Mouse (Mus musculus): ENCODE data around the gene Arhgap11a. TPM values are rescaled to one million over a fixed set of nuclear protein-coding genes. Genes with fewer than 3 reads are reported as not detected.

Gene Arhgap11a
- 10 to 100 TPM; 46.5 to 54.1 TPM for total RNA-seq (2023)

GRCm38 (mm10) chr2:113848245-113849121 lies at the start of gene Arhgap11a:
Gene Arhgap11a, minus strand, starts transcription at chr2:113848661.

GRCm38 (mm10) chr2:113828943-113829882 lies 19.2 kb downstream of the Arhgap11a start, which contains the start of gene Scg5:
Gene Scg5, minus strand, starts transcription at chr2:113829121.

Other genes starting within 250 kb of the Arhgap11a start
- gene Grem1, start 90.0 kb downstream of the Arhgap11a start, total RNA-seq (2023), result under 1 TPM in 1 of 2 experiments, not detected in 1; 0.20 TPM
- gene Scg5, start 19.5 kb downstream of the Arhgap11a start, total RNA-seq (2023), result 1 to 10 TPM; 2.6 to 2.7 TPM
- not detected for gene Gjd2, start 165.0 kb upstream of the Arhgap11a start, total RNA-seq (2023)
- gene Actc1, start 204.9 kb upstream of the Arhgap11a start, total RNA-seq (2023), result not detected

All from neutrophil, adult 59 days (primary cell).